Mouse (Mus musculus) Patski (cell line): Measurements from ENCODE around the gene Gprin2. TPM values are rescaled to one million over a fixed set of nuclear protein-coding genes. Genes with fewer than 3 reads are reported as not detected.

Source experiments
- ATAC-seq: fragments of 100-300 bp; one replicate; pipeline ENCODE4 v1.8.0; 2021
- CTCF ChIA-PET: fragments of 350-600 bp; sonication (Branson Sonifier 250); formaldehyde crosslinking; loops from one replicate; lab custom pipeline; 2022; ENCODE audit warnings: inconsistent platforms; lab: Charles Lee
- POLR2A ChIA-PET: fragments of 350-600 bp; sonication (Branson Sonifier 250); formaldehyde crosslinking; loops from one replicate; lab custom pipeline; 2022; ENCODE audit warnings: antibody characterized with exemption, inconsistent platforms; lab: Charles Lee
- DNase-seq: peaks from one replicate; pipeline ENCODE4 v3.0.0-alpha.2; 2011; ENCODE audit warnings: low read depth, low spot score
- H3K27me3 ChIP-seq: fragments of 371-371 bp; one replicate; pipeline ENCODE4 v1.5.1; 2021
- CTCF ChIP-seq: fragments of 100-300 bp; IDR thresholded peaks from one replicate; pipeline ENCODE4 v1.5.1; 2021
- in situ Hi-C: fragments of 300-500 bp; cut with MboI; formaldehyde crosslinking; loops from 3 replicates; pipeline ENCODE4 v1.11.1; 2018; ENCODE audit warnings: low pct_unique_long_range_greater_than_20kb, mixed read lengths
- polyA plus RNA-seq: library from polyadenylated mRNA; unstranded; gene quantifications from one replicate; pipeline ENCODE4 v1.2.3, GENCODE M21; 2021

Gene Gprin2
- polyA plus RNA-seq, 1 experiment from 2014 or later: 0.33 TPM

- DNase-seq: no peak
- ChIA-PET CTCF (no interaction called here), POLR2A (no interaction called here)
- in situ Hi-C loops: no loop called here
- no peak for ATAC-seq
- no peak for TF ChIP-seq CTCF
- H3K27me3 ChIP-seq: no peaks in the 10 kb centered on the region
Measured at GRCm38 (mm10) chr14:34225986-34226385, 24.5 kb upstream of the Gprin2 start.

GRCm38 (mm10) chr14:34223362-34223898 is 22.0 kb upstream of the Gprin2 start:
- ChIA-PET CTCF (interaction anchor here (1.5 kb wide), 1 partner anchor 14 kb away, joined by 3 read pairs; no protein-coding TSS in a partner anchor), POLR2A (no interaction called here)
- peaks cover 6% of the 10 kb centered on the region for H3K27me3 ChIP-seq
- no peak for ATAC-seq
- TF ChIP-seq CTCF: no peak
- DNase-seq: no peak
- in situ Hi-C loops: no loop called here

DNA sequence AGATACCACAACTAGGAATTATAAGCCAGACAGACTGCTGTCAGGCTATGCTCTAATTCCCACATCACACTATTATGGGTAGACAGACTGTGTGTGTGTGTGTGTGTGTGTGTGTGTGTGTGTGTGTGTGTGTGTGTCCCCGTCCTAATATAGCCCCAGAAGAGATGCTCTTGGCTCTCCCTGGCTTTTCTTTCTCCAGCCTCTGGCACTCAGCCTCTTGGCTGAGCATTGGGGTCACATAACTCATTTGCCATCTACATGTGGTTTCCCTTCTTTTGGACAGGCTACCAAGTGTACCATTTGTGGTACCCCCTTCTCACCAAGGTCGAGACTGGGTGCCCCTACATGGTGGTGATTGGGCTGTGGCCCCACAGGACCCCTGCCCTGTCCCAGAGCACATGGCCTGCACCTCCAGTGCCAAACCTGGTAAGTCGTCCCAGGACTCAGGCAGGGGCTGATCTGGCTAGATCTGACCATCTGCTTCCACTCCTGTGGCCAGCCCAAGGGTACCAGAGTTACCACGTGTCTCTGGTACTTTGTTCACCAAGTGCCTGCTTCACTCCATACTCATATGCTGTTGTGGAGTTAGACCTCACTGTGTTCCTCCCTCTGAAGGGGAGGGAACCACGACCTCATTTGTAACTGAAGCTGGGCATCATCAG is 20.1 kb upstream of the Gprin2 start:
- in situ Hi-C loops: no loop called here
- TF ChIP-seq CTCF: no peak
- DNase-seq (no peak), ATAC-seq (no peak)
- CTCF ChIA-PET: no interaction called here
- peaks cover 6% of the 10 kb centered on the region for H3K27me3 ChIP-seq
- POLR2A ChIA-PET: no interaction called here

DNA sequence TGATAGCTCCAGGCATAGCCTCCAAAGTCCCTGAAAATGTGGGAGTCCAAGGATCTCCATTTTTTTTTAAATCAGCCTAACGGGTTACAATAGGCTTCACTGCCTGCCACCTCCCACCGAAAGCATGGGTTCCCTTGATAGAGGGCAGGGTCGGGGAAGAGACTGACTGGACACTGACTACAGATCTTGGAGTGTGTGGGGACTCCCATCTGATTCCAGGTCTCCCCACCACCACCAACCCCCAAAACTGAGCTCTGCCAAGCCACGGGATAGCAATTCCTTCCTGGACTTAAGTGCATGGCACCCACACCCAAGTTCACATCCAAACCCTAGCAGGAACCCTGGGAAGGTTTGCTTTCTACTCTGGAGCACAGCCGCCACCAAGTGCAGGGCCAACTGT is 19.0 kb upstream of the Gprin2 start:
- in situ Hi-C loops: no loop called here
- DNase-seq (no peak), ATAC-seq (no peak)
- POLR2A ChIA-PET: no interaction called here
- CTCF ChIA-PET: no interaction called here
- no peak for TF ChIP-seq CTCF
- H3K27me3 ChIP-seq: peaks cover 6% of the 10 kb centered on the region

GRCm38 (mm10) chr14:34219786-34220198 is 18.3 kb upstream of the Gprin2 start:
- H3K27me3 ChIP-seq: peaks cover 6% of the 10 kb centered on the region
- CTCF ChIA-PET: interaction anchor here (0.9 kb wide), 1 partner anchor 12 kb away, joined by 3 read pairs; no protein-coding TSS in a partner anchor
- POLR2A ChIA-PET: no interaction called here
- in situ Hi-C loops: no loop called here
- TF ChIP-seq CTCF: no peak
- ATAC-seq (peak; percentile 33), DNase-seq (no peak)

GRCm38 (mm10) chr14:34219295-34219694 is 17.8 kb upstream of the Gprin2 start, which contains the start of gene Syt15:
Gene Syt15 (plus strand): TSS chr14:34219595.
- no peak for DNase-seq
- ChIA-PET POLR2A (no interaction called here), CTCF (interaction anchor here (0.9 kb wide), 1 partner anchor 12 kb away, joined by 3 read pairs; no protein-coding TSS in a partner anchor)
- TF ChIP-seq CTCF: no peak
- in situ Hi-C loops: no loop called here
- ATAC-seq: no peak
- H3K27me3 ChIP-seq: peaks cover 6% of the 10 kb centered on the region

GRCm38 (mm10) chr14:34215451-34216127 is 14.1 kb upstream of the Gprin2 start:
- TF ChIP-seq CTCF: no peak
- peaks cover 6% of the 10 kb centered on the region for H3K27me3 ChIP-seq
- ChIA-PET CTCF (no interaction called here), POLR2A (interaction anchor here (0.6 kb wide), 1 partner anchor 398 kb away, joined by 3 read pairs; no protein-coding TSS in a partner anchor)
- in situ Hi-C loops: no loop called here
- ATAC-seq (no peak), DNase-seq (no peak)

- TF ChIP-seq CTCF: no peak
- ATAC-seq (no peak), DNase-seq (no peak)
- H3K27me3 ChIP-seq: no peaks in the 10 kb centered on the region
- in situ Hi-C loops: no loop called here
- ChIA-PET POLR2A (no interaction called here), CTCF (interaction anchor here (1.5 to 1.8 kb wide), 2 partner anchors 14 to 148 kb away, joined by 3 to 5 read pairs; no protein-coding TSS in a partner anchor)
Measured at GRCm38 (mm10) chr14:34209942-34210341, 8.5 kb upstream of the Gprin2 start.

- CTCF ChIA-PET: interaction anchor here (1.3 to 1.8 kb wide), 3 partner anchors 7 to 149 kb away, joined by 3 to 5 read pairs (median 3); no protein-coding TSS in a partner anchor
- DNase-seq (no peak), ATAC-seq (no peak)
- no peaks in the 10 kb centered on the region for H3K27me3 ChIP-seq
- no peak for TF ChIP-seq CTCF
- POLR2A ChIA-PET: no interaction called here
- in situ Hi-C loops: no loop called here
Measured at GRCm38 (mm10) chr14:34209080-34209479, 7.6 kb upstream of the Gprin2 start.

DNA sequence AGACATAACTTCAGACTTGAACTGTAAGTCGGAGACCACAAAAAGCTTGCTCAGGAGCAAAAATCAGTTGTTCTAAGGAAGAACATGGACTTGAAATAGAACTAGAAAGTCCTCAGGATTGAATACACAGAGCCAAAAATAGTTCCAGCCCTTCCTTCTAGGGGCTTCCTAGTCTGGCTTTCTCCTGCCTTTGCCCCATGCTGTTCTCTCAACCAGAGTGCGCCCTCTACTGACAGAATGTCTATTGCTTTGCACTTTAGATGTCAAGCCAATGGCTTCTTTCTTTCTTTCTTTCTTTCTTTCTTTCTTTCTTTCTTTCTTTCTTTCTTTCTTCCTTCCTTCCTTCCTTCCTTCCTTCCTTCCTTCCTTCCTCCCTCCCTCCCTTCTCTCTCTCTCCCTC is 7.2 kb upstream of the Gprin2 start:
- ChIA-PET CTCF (interaction anchor here (1.3 to 1.8 kb wide), 3 partner anchors 8 to 150 kb away, joined by 3 to 5 read pairs (median 3); no protein-coding TSS in a partner anchor), POLR2A (no interaction called here)
- peak; percentile 66 for TF ChIP-seq CTCF
- in situ Hi-C loops: no loop called here
- H3K27me3 ChIP-seq: no peaks in the 10 kb centered on the region
- peak; percentile 44 for ATAC-seq
- DNase-seq: no peak
